Mouse (Mus musculus): ENCODE measurements at regions not wholly inside any gene's neighbourhood (a gene's known extent, or its start where the extent isn't known, plus 50 kb on each side); places are given as distances from the start of the nearest gene placed in this dataset.

- DNase-seq, result no peak
Measured at GRCm38 (mm10) chr9:13905086-13905669, 77.7 kb downstream of the Fam76b start.

GRCm38 (mm10) chr9:13906736-13907135 is 79.2 kb downstream of the Fam76b start:
- DNase-seq, result no peak

GRCm38 (mm10) chr9:13909604-13910003 is 82.1 kb downstream of the Fam76b start:
- no peak for DNase-seq

GRCm38 (mm10) chr9:13910091-13910490 is 82.6 kb downstream of the Fam76b start:
- no peak for DNase-seq

- no peak for DNase-seq
Measured at GRCm38 (mm10) chr9:13913459-13913858, 85.9 kb downstream of the Fam76b start.

GRCm38 (mm10) chr9:13914131-13914530 is 86.6 kb downstream of the Fam76b start:
- no peak for DNase-seq

GRCm38 (mm10) chr9:13914847-13915246 is 87.3 kb downstream of the Fam76b start:
- no peak for DNase-seq

- DNase-seq, result no peak
Measured at GRCm38 (mm10) chr9:13916837-13917236, 89.3 kb downstream of the Fam76b start.

- no peak for DNase-seq
Measured at GRCm38 (mm10) chr9:13918606-13919202, 91.2 kb downstream of the Fam76b start.

- no peak for DNase-seq
Measured at GRCm38 (mm10) chr9:13919739-13920410, 92.4 kb downstream of the Fam76b start.

GRCm38 (mm10) chr9:13920623-13921022 is 93.1 kb downstream of the Fam76b start:
- DNase-seq, result no peak

- no peak for DNase-seq
Measured at GRCm38 (mm10) chr9:13932001-13932508, 104.5 kb downstream of the Fam76b start.

- no peak for DNase-seq
Measured at GRCm38 (mm10) chr9:13933404-13933803, 105.9 kb downstream of the Fam76b start.

- DNase-seq, result no peak
Measured at GRCm38 (mm10) chr9:13937301-13937700, 109.8 kb downstream of the Fam76b start.

GRCm38 (mm10) chr9:13946519-13946918 is 119.0 kb downstream of the Fam76b start:
- no peak for DNase-seq

GRCm38 (mm10) chr9:13952157-13952556 is 124.6 kb downstream of the Fam76b start:
- DNase-seq, result no peak

- DNase-seq, result no peak
Measured at GRCm38 (mm10) chr9:13963140-13963763, 135.7 kb downstream of the Fam76b start.

GRCm38 (mm10) chr9:13963796-13964195 is 136.3 kb downstream of the Fam76b start:
- no peak for DNase-seq

- no peak for DNase-seq
Measured at GRCm38 (mm10) chr9:13964256-13964655, 136.7 kb downstream of the Fam76b start.

GRCm38 (mm10) chr9:13966212-13966611 is 138.7 kb downstream of the Fam76b start:
- DNase-seq, result no peak

GRCm38 (mm10) chr9:13969262-13969661 is 141.7 kb downstream of the Fam76b start:
- no peak for DNase-seq

- DNase-seq, result no peak
Measured at GRCm38 (mm10) chr9:13973600-13973999, 146.1 kb downstream of the Fam76b start.

GRCm38 (mm10) chr9:13974870-13975269 is 147.4 kb downstream of the Fam76b start:
- DNase-seq, result no peak

GRCm38 (mm10) chr9:13978842-13979241 is 151.3 kb downstream of the Fam76b start:
- DNase-seq, result no peak

Measured in B cell, adult 2 months (primary cell).